Mouse (Mus musculus) CH12.LX (cell line): Measurements from ENCODE around the gene Plpp3.

ENCODE experiments used
- CTCF ChIP-seq, 2 experiments: IDR thresholded peaks in 1 of 2; conservative IDR thresholded peaks in 1 of 2; 2 replicates each; pipeline ENCODE4 v1.5.1; 2011 to 2012; ENCODE audit warnings: low read depth in 2 of 2, low read length in 2 of 2, improper control_type of control experiment in 1 of 2, inconsistent platforms in 1 of 2, mild to moderate bottlenecking in 1 of 2, moderate library complexity in 1 of 2
- MEF2A ChIP-seq: IDR thresholded peaks from 2 replicates; pipeline ENCODE4 v1.6.1; 2014; ENCODE audit warnings: low read depth, mild to moderate bottlenecking, inconsistent platforms, low read length, improper control_type of control experiment, borderline replicate concordance
- NELFE ChIP-seq: IDR thresholded peaks from 2 replicates; pipeline ENCODE4 v1.6.1; 2011; ENCODE audit warnings: low read depth, low read length, improper control_type of control experiment
- POLR2A ChIP-seq: IDR thresholded peaks from 2 replicates; pipeline ENCODE4 v1.6.1; 2011; ENCODE audit warnings: low read depth, mild to moderate bottlenecking, improper control_type of control experiment, low read length
- SIN3A ChIP-seq: IDR thresholded peaks from 2 replicates; pipeline ENCODE4 v1.6.1; 2012; ENCODE audit warnings: low read length, improper control_type of control experiment, inconsistent platforms

DNA sequence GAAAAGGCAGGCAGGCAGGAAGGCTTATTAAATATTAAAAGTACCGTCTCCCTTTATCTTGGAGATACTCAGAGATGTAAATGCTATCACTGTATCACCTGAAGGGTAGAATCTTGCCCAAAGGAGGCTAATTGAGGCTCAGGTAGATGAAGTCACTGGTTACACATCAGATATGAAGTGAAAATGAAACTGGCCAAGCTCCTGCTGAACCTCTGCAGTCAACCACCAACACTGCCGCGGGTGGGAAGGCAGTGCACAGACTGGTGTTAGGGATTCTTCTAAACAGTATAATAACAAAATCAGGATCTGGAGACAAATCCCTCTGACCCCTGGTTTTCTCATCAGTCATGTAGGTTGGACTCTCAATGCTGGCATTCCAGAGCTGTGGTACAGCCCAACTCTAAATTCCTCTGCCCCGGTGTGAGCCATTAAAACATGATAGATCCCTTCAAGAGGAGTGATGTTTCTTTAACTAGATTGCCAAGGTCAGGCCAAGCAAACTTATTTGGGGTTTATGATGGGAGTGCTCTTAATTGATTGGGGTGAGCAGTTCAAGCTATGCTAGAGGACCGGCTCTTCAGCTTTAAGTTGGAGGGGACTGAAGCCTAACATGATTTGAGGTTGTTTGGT is 95.5 kb downstream of the Plpp3 start:
- TF ChIP-seq MEF2A = no peak
- TF ChIP-seq NELFE = no peak
- no peak for TF ChIP-seq POLR2A
- 0 out of 2 replicates have a peak, but pooled peaks have one; percentile 29 for TF ChIP-seq SIN3A
- no peak for TF ChIP-seq CTCF (conservative IDR thresholded peaks at IDR 0.05 in 1 of 2, IDR thresholded peaks at IDR 0.05 in 1 of 2; ENCODE audit: low read depth in 2 of 2, low read length in 2 of 2)
